Mouse (Mus musculus) hindbrain, embryonic 14.5 days (tissue): Measurements from ENCODE around the gene Ing2. TPM values are rescaled to one million over a fixed set of nuclear protein-coding genes. Genes with fewer than 3 reads are reported as not detected.

Source experiments
- ATAC-seq: fragments of 200-750 bp; cut with Nextera tagmentation; 2 replicates; pipeline ENCODE4 v1.8.0; 2017; ENCODE audit warnings: moderate number of reproducible peaks, mild to moderate bottlenecking, moderate TSS enrichment, moderate library complexity; ENCODE audit not compliant: low FRiP score
- DNase-seq: peaks from one replicate; pipeline ENCODE4 v3.0.0-alpha.2; 2015; ENCODE audit warnings: low spot score
- H3K27ac ChIP-seq: fragments of 300-500 bp; sonication (generic); 2 replicates; pipeline ENCODE4 v1.5.1; 2014; ENCODE audit warnings: mild to moderate bottlenecking, moderate library complexity
- H3K27me3 ChIP-seq: fragments of 300-500 bp; sonication (generic); 2 replicates; pipeline ENCODE4 v1.6.1; 2014; ENCODE audit warnings: mild to moderate bottlenecking, low read length, mixed read lengths; ENCODE audit not compliant: control insufficient read depth, insufficient read depth
- H3K36me3 ChIP-seq: fragments of 300-500 bp; sonication (generic); replicated peaks from 2 replicates; pipeline ENCODE4 v1.6.1; 2014; ENCODE audit not compliant: control insufficient read depth, insufficient read depth
- H3K4me1 ChIP-seq: fragments of 300-500 bp; sonication (generic); replicated peaks from 2 replicates; pipeline ENCODE4 v1.6.1; 2014; ENCODE audit warnings: antibody characterized with exemption, low read length, mixed read lengths; ENCODE audit not compliant: control insufficient read depth, insufficient read depth
- H3K4me2 ChIP-seq: fragments of 300-500 bp; sonication (generic); replicated peaks from 2 replicates; pipeline ENCODE4 v1.6.1; 2014; ENCODE audit warnings: mild to moderate bottlenecking, moderate library complexity
- H3K4me3 ChIP-seq: fragments of 300-500 bp; sonication (generic); replicated peaks from 2 replicates; pipeline ENCODE4 v1.5.1; 2014; ENCODE audit warnings: mild to moderate bottlenecking, low read length
- H3K9ac ChIP-seq: fragments of 300-500 bp; sonication (generic); 2 replicates; pipeline ENCODE4 v1.6.1; 2014
- H3K9me3 ChIP-seq: fragments of 300-500 bp; sonication (generic); 2 replicates; pipeline ENCODE4 v1.6.1; 2016; ENCODE audit warnings: low read length; ENCODE audit not compliant: control insufficient read depth
- WGBS: fragments of 180-500 bp; shearing (Covaris S2); extraction: QIAGEN DNeasy Blood & Tissue Kit; methylation state at CpG from one replicate; pipeline ENCODE4 v1.1.7; 2014; 5-methylcytosine and 5-hydroxymethylcytosine counted together
- polyA plus RNA-seq: library from polyadenylated mRNA; unstranded; fragments of >200 nt; fragmentation: Nextera tagmentation; extraction: Ambion mirVana; gene quantifications from 2 replicates; pipeline ENCODE4 v1.2.1, GENCODE M21; 2014

The Ing2 gene
- polyA plus RNA-seq, 1 experiment from 2014 or later, result 8.3 TPM

DNA sequence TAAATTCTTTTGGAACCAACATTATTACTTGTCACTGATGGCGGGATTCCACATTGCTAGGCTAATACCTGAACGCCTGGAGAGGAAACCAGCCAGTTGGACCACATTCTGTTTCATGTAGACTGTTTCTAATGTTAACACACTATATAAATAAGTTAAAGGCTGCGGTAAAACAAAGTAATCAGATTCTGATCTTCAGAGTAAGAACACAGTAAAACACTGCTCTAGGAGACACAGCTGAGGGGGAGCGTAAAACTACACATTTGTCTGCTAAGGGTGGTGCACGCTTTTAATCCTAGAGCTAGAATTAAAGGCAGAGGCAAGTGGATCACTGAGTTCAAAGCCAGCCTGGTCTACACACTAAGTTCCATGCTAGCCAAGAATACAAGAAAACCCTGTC is 12.6 kb downstream of the Ing2 start:
- 99% methylated on average over 5 of the region's 5 CpGs for WGBS
- DNase-seq, result no peak
- Histone ChIP-seq H3K27ac (no peak overlapping the region), H3K36me3 (0 out of 2 replicates have a peak, but pooled peaks cover 2% of the 10 kb centered on the region), H3K9me3 (no peaks in the 10 kb centered on the region), H3K9ac (no peak overlapping the region), H3K4me1 (no peaks in the 10 kb centered on the region), H3K4me3 (no peak overlapping the region), H3K27me3 (no peaks in the 10 kb centered on the region), H3K4me2 (no peak overlapping the region)
- ATAC-seq, result no peak

DNA sequence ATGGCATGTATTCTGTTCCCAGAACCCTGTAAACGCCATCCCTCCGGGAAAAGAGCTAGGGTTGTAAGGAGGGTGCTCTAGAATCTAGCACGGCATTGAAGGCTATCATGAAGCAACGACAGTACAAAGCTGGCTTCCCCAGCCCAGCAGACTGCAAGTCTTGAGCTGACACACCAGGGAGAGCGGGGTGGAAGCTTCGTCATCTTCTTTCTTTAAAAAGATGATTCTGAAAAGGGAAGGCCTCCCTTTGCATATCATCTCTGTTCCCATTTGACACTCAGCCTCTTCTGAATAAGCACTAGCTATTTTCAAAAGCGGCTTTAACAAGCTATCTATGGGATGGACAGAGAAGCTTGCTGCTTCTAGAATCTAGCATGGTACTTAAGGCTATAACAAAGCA is 15.0 kb downstream of the Ing2 start:
- no peak for ATAC-seq
- no peak overlapping the region for H3K4me2 ChIP-seq
- no peak for DNase-seq
- WGBS, result 89% methylated on average over 7 of the region's 7 CpGs
- H3K9ac ChIP-seq, result no peak overlapping the region
- H3K9me3 ChIP-seq, result no peaks in the 10 kb centered on the region
- H3K36me3 ChIP-seq, result no peaks in the 10 kb centered on the region
- H3K27me3 ChIP-seq, result no peaks in the 10 kb centered on the region
- no peak overlapping the region for H3K27ac ChIP-seq
- no peaks in the 10 kb centered on the region for H3K4me1 ChIP-seq
- no peak overlapping the region for H3K4me3 ChIP-seq

DNA sequence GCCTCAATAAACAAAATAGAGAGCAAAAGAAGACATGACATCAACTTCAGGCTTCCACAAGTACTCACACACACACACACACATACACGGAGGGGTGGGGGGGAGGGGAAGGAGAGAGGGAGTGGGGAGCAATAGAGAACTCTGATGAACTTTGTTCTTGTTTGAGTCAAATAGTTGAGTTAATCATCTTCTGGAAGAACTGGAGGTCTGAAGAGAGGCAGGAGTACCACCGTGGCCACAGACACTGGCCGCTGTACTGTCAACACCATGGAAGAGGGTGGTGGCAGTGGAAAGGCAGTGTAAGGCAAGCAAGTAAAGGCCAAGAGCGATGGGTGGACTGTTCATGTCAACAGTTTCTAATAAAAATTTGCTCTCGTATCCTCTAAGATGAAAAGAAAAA is 15.9 kb downstream of the Ing2 start:
- no peaks in the 10 kb centered on the region for H3K9me3 ChIP-seq
- no peak overlapping the region for H3K9ac ChIP-seq
- H3K27me3 ChIP-seq, result no peaks in the 10 kb centered on the region
- no peak overlapping the region for H3K27ac ChIP-seq
- no peak overlapping the region for H3K4me3 ChIP-seq
- DNase-seq (no peak), ATAC-seq (no peak)
- no peaks in the 10 kb centered on the region for H3K4me1 ChIP-seq
- no peak overlapping the region for H3K4me2 ChIP-seq
- no peaks in the 10 kb centered on the region for H3K36me3 ChIP-seq
- WGBS, result 93% methylated on average over 5 of the region's 5 CpGs

GRCm38 (mm10) chr8:47654406-47654805 is 20.9 kb downstream of the Ing2 start:
- 76% methylated on average over 3 of the region's 3 CpGs for WGBS

GRCm38 (mm10) chr8:47652737-47653076 is 22.6 kb downstream of the Ing2 start:
- H3K27me3 ChIP-seq, result no peaks in the 10 kb centered on the region
- no peak for DNase-seq
- ATAC-seq, result no peak
- H3K4me1 ChIP-seq, result no peaks in the 10 kb centered on the region
- H3K27ac ChIP-seq, result no peak overlapping the region
- no peak overlapping the region for H3K9ac ChIP-seq
- no peaks in the 10 kb centered on the region for H3K9me3 ChIP-seq
- 87% methylated on average over 3 of the region's 3 CpGs for WGBS
- no peaks in the 10 kb centered on the region for H3K36me3 ChIP-seq
- no peak overlapping the region for H3K4me2 ChIP-seq
- H3K4me3 ChIP-seq, result no peak overlapping the region

More at GRCm38 (mm10) chr8:47654406-47654805, 20.9 kb downstream of the Ing2 start:
- Histone ChIP-seq H3K9me3 (no peaks in the 10 kb centered on the region), H3K27me3 (no peaks in the 10 kb centered on the region), H3K4me1 (no peaks in the 10 kb centered on the region), H3K36me3 (no peaks in the 10 kb centered on the region), H3K4me3 (no peak overlapping the region), H3K9ac (no peak overlapping the region), H3K27ac (no peak overlapping the region), H3K4me2 (no peak overlapping the region)
- DNase-seq (no peak), ATAC-seq (no peak)

DNA sequence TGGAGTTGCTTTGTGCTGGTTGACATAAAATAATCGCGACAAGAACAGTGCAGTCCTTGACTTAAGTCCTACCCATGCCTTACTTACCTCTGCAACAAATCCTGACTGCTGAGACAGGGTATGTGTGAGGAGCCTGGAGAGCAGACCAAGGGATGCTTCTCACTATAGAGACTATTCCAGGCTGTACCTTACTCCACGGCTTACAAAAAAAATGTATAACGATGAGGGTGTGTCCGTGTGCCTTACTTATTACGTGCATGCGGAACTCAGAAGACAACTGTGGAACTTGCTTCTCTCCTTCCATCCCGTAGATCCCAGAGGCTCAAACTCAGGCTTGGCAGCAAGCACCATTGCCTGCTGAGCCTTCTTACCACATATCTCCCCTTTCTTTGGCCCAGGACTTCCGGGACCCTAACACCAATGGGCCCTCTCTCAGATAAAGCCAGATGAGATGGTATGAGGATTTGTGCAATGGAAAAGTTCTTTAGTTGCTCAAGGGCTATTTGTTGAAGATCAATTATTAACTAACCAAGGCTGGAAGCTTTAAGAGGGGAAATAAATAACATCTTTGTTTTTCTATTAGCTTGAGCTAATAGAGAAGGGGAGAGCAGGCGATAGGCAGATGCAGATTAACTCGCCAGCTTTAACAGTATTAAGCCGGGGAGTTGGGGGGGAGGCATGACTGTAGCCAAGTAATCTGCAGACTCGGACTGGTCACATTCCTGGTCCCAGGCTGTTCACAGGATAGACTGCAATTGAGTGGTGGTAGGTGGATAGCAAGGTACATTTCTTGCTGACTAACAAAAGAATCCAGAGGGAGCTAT is 23.2 kb downstream of the Ing2 start:
- Histone ChIP-seq H3K4me2 (no peak overlapping the region), H3K36me3 (no peaks in the 10 kb centered on the region), H3K9me3 (no peaks in the 10 kb centered on the region), H3K4me1 (no peaks in the 10 kb centered on the region), H3K9ac (no peak overlapping the region), H3K27me3 (no peaks in the 10 kb centered on the region), H3K4me3 (no peak overlapping the region), H3K27ac (no peak overlapping the region)
- ATAC-seq (no peak), DNase-seq (no peak)
- 87% methylated on average over 13 of the region's 13 CpGs for WGBS

DNA sequence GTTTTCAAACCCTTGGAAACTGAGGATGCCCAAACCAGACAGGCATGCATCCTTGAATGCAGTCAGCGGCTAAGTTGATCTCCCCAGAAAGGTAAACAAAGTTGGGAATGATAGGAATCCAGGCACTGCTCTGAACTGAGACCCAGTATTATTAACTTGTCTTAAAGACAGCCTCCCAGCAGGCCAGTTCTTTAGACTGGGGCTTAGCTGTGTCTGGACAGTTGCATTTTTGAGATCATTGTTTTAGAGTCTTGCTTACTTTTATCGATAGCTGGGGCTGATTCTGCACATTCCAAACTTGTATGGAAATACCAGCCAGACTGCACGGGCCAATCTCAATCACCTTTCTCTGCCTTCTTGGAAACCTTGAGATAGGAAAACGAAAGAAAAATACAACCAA is 24.5 kb downstream of the Ing2 start:
- Histone ChIP-seq H3K9me3 (peaks cover 9% of the 10 kb centered on the region; the same call in 1 of the 2 replicates), H3K4me2 (no peak overlapping the region), H3K4me3 (no peak overlapping the region), H3K9ac (no peak overlapping the region), H3K27ac (no peak overlapping the region), H3K4me1 (no peaks in the 10 kb centered on the region), H3K36me3 (no peaks in the 10 kb centered on the region), H3K27me3 (no peaks in the 10 kb centered on the region)
- DNase-seq (no peak), ATAC-seq (no peak)
- WGBS, result 76% methylated on average over 4 of the region's 4 CpGs

- 88% methylated on average over 9 of the region's 9 CpGs for WGBS
- H3K27me3 ChIP-seq, result no peaks in the 10 kb centered on the region
- no peak overlapping the region for H3K9ac ChIP-seq
- H3K4me2 ChIP-seq, result no peak overlapping the region
- H3K27ac ChIP-seq, result no peak overlapping the region
- H3K9me3 ChIP-seq, result peaks cover 9% of the 10 kb centered on the region; the same call in 1 of the 2 replicates
- H3K4me3 ChIP-seq, result no peak overlapping the region
- H3K36me3 ChIP-seq, result no peaks in the 10 kb centered on the region
- H3K4me1 ChIP-seq, result no peaks in the 10 kb centered on the region
- no peak for ATAC-seq
- no peak for DNase-seq
Measured at GRCm38 (mm10) chr8:47649551-47649950, 25.8 kb downstream of the Ing2 start.

GRCm38 (mm10) chr8:47642514-47643064 is 32.8 kb downstream of the Ing2 start:
- no peak overlapping the region for H3K4me3 ChIP-seq
- H3K9ac ChIP-seq, result no peak overlapping the region
- H3K4me1 ChIP-seq, result no peaks in the 10 kb centered on the region
- H3K36me3 ChIP-seq, result no peaks in the 10 kb centered on the region
- no peak for DNase-seq
- no peak overlapping the region for H3K4me2 ChIP-seq
- 47% methylated on average over 9 of the region's 9 CpGs for WGBS
- H3K27ac ChIP-seq, result no peak overlapping the region
- ATAC-seq, result no peak; the same call in 1 of the 2 replicates
- peaks cover 15% of the 10 kb centered on the region; the same call in 1 of the 2 replicates for H3K9me3 ChIP-seq
- H3K27me3 ChIP-seq, result no peaks in the 10 kb centered on the region
